Mouse (Mus musculus): Measurements from ENCODE around the gene St14. TPM values are rescaled to one million over a fixed set of nuclear protein-coding genes. Genes with fewer than 3 reads are reported as not detected.
A peak's percentile ranks its signal among the peaks of the same experiment; 100 is the strongest.

St14 gene
- total and polyA plus RNA-seq, 2 experiments from 2014 or later = 0.44 to 0.81 TPM

- DNase-seq (no peak), ATAC-seq (no peak)
- H3K27me3 ChIP-seq (ENCODE audit: insufficient read depth, low read length) = peaks cover 16% of the 10 kb centered on the region
- H3K4me3 ChIP-seq (ENCODE audit: low read depth, low read length) = no peak overlapping the region
- no peak for TF ChIP-seq CTCF (IDR thresholded peaks at IDR 0.05; ENCODE audit: low read depth)
- H3K36me3 ChIP-seq (ENCODE audit: insufficient read depth) = no peaks in the 10 kb centered on the region
- no peak overlapping the region for H3K4me2 ChIP-seq (ENCODE audit: low read depth)
- H3K9ac ChIP-seq = no peak overlapping the region
- no peak overlapping the region for H3K27ac ChIP-seq (ENCODE audit: low read depth, low read length)
- WGBS = 89% methylated on average over 7 of the region's 7 CpGs
- H3K9me3 ChIP-seq (ENCODE audit: low read length) = no peaks in the 10 kb centered on the region
- peaks cover 6% of the 10 kb centered on the region; the same call in 1 of the 2 replicates for H3K4me1 ChIP-seq (ENCODE audit: insufficient read depth)
These were observed 5.6 kb downstream of the St14 start for GRCm38 (mm10) chr9:31126079-31126478.

GRCm38 (mm10) chr9:31122464-31123030 is 9.1 kb downstream of the St14 start:
- 40% methylated on average over 13 of the region's 13 CpGs for WGBS
- DNase-seq = no peak

GRCm38 (mm10) chr9:31120533-31120915 is 11.1 kb downstream of the St14 start:
- ATAC-seq = no peak
- Histone ChIP-seq H3K9me3 (ENCODE audit: low read length) (no peaks in the 10 kb centered on the region), H3K4me3 (ENCODE audit: low read depth, low read length) (no peak overlapping the region), H3K27me3 (ENCODE audit: insufficient read depth, low read length) (no peaks in the 10 kb centered on the region), H3K36me3 (ENCODE audit: insufficient read depth) (no peaks in the 10 kb centered on the region), H3K4me1 (ENCODE audit: insufficient read depth) (no peaks in the 10 kb centered on the region), H3K9ac (no peak overlapping the region), H3K4me2 (ENCODE audit: low read depth) (no peak overlapping the region), H3K27ac (ENCODE audit: low read depth, low read length) (no peak overlapping the region)
- no peak for DNase-seq
- 67% methylated on average over 4 of the region's 4 CpGs for WGBS
- TF ChIP-seq CTCF (IDR thresholded peaks at IDR 0.05; ENCODE audit: low read depth) = no peak

More at GRCm38 (mm10) chr9:31122464-31123030, 9.1 kb downstream of the St14 start:
- Histone ChIP-seq H3K9me3 (ENCODE audit: low read length) (no peaks in the 10 kb centered on the region), H3K27ac (ENCODE audit: low read depth, low read length) (no peak overlapping the region), H3K9ac (no peak overlapping the region), H3K4me1 (ENCODE audit: insufficient read depth) (no peaks in the 10 kb centered on the region), H3K4me2 (ENCODE audit: low read depth) (no peak overlapping the region), H3K4me3 (ENCODE audit: low read depth, low read length) (no peak overlapping the region), H3K36me3 (ENCODE audit: insufficient read depth) (no peaks in the 10 kb centered on the region), H3K27me3 (ENCODE audit: insufficient read depth, low read length) (no peaks in the 10 kb centered on the region)
- no peak for TF ChIP-seq CTCF (IDR thresholded peaks at IDR 0.05; ENCODE audit: low read depth)
- ATAC-seq = 0 out of 2 replicates have a peak, but pooled peaks have one; percentile 14

- TF ChIP-seq CTCF (IDR thresholded peaks at IDR 0.05; ENCODE audit: low read depth) = no peak
- no peak for DNase-seq
- H3K9ac ChIP-seq = no peak overlapping the region
These were observed 11.6 kb downstream of the St14 start for GRCm38 (mm10) chr9:31119882-31120532.

GRCm38 (mm10) chr9:31119405-31119804 is 12.2 kb downstream of the St14 start:
- no peak overlapping the region for H3K9ac ChIP-seq
- no peak for DNase-seq
- no peaks in the 10 kb centered on the region for H3K4me1 ChIP-seq (ENCODE audit: insufficient read depth)
- no peaks in the 10 kb centered on the region for H3K36me3 ChIP-seq (ENCODE audit: insufficient read depth)
- no peak overlapping the region for H3K27ac ChIP-seq (ENCODE audit: low read depth, low read length)
- ATAC-seq = no peak
- H3K27me3 ChIP-seq (ENCODE audit: insufficient read depth, low read length) = no peaks in the 10 kb centered on the region
- TF ChIP-seq CTCF (IDR thresholded peaks at IDR 0.05; ENCODE audit: low read depth) = no peak
- H3K4me3 ChIP-seq (ENCODE audit: low read depth, low read length) = no peak overlapping the region
- H3K4me2 ChIP-seq (ENCODE audit: low read depth) = no peak overlapping the region
- 77% methylated on average over 5 of the region's 5 CpGs for WGBS
- H3K9me3 ChIP-seq (ENCODE audit: low read length) = no peaks in the 10 kb centered on the region

More at GRCm38 (mm10) chr9:31119882-31120532, 11.6 kb downstream of the St14 start:
- Histone ChIP-seq H3K4me1 (ENCODE audit: insufficient read depth) (no peaks in the 10 kb centered on the region), H3K9me3 (ENCODE audit: low read length) (no peaks in the 10 kb centered on the region), H3K4me2 (ENCODE audit: low read depth) (no peak overlapping the region), H3K36me3 (ENCODE audit: insufficient read depth) (no peaks in the 10 kb centered on the region), H3K27ac (ENCODE audit: low read depth, low read length) (no peak overlapping the region), H3K27me3 (ENCODE audit: insufficient read depth, low read length) (no peaks in the 10 kb centered on the region), H3K4me3 (ENCODE audit: low read depth, low read length) (no peak overlapping the region)
- ATAC-seq = peak; percentile 38
- 58% methylated on average over 11 of the region's 11 CpGs for WGBS

GRCm38 (mm10) chr9:31118520-31119298 is 12.9 kb downstream of the St14 start:
- H3K36me3 ChIP-seq (ENCODE audit: insufficient read depth) = no peaks in the 10 kb centered on the region
- H3K4me2 ChIP-seq (ENCODE audit: low read depth) = no peak overlapping the region
- no peak overlapping the region for H3K4me3 ChIP-seq (ENCODE audit: low read depth, low read length)
- no peak for DNase-seq
- H3K27ac ChIP-seq (ENCODE audit: low read depth, low read length) = no peak overlapping the region
- WGBS = 48% methylated on average over 11 of the region's 11 CpGs
- ATAC-seq = no peak
- H3K27me3 ChIP-seq (ENCODE audit: insufficient read depth, low read length) = no peaks in the 10 kb centered on the region
- no peaks in the 10 kb centered on the region for H3K9me3 ChIP-seq (ENCODE audit: low read length)
- H3K4me1 ChIP-seq (ENCODE audit: insufficient read depth) = no peaks in the 10 kb centered on the region
- no peak for TF ChIP-seq CTCF (IDR thresholded peaks at IDR 0.05; ENCODE audit: low read depth)
- no peak overlapping the region for H3K9ac ChIP-seq

GRCm38 (mm10) chr9:31117488-31117887 is 14.2 kb downstream of the St14 start:
- TF ChIP-seq CTCF (IDR thresholded peaks at IDR 0.05; ENCODE audit: low read depth) = no peak
- WGBS = 90% methylated on average over 6 of the region's 6 CpGs
- Histone ChIP-seq H3K9me3 (ENCODE audit: low read length) (no peaks in the 10 kb centered on the region), H3K36me3 (ENCODE audit: insufficient read depth) (no peaks in the 10 kb centered on the region), H3K9ac (no peak overlapping the region), H3K4me1 (ENCODE audit: insufficient read depth) (no peaks in the 10 kb centered on the region), H3K4me2 (ENCODE audit: low read depth) (no peak overlapping the region), H3K27ac (ENCODE audit: low read depth, low read length) (no peak overlapping the region), H3K27me3 (ENCODE audit: insufficient read depth, low read length) (no peaks in the 10 kb centered on the region), H3K4me3 (ENCODE audit: low read depth, low read length) (no peak overlapping the region)
- ATAC-seq (no peak), DNase-seq (no peak)
